Mouse (Mus musculus): Measurements from ENCODE around the gene Rgs16. TPM values are rescaled to one million over a fixed set of nuclear protein-coding genes. Genes with fewer than 3 reads are reported as not detected.

Rgs16 gene
- 1.1 and 1.6 TPM in 2 replicates for polyA plus RNA-seq (2012; rRNA removed)

- no peak for DNase-seq (ENCODE audit: low read depth)
Observed at GRCm38 (mm10) chr1:153740145-153740544, at the start of gene Rgs16. Rgs16 (plus strand) TSS chr1:153740349.

DNA sequence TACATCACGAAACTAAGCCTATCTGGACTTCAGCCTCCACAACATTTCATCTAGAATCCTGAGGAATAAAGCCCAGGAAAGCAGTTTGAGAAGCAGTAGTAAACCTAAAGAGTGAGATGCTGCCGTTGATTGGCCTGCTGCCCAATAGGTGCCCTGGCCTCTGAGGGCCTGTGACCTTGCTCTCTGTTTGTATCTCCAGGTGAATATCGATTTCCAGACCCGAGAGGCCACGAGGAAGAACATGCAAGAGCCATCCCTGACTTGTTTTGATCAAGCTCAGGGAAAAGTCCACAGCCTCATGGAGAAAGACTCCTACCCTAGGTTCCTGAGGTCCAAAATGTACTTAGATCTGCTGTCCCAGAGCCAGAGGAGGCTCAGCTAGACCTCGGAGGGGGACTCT is 47.6 kb upstream of the Rgs16 start:
- no peak for DNase-seq (ENCODE audit: low read depth)

DNA sequence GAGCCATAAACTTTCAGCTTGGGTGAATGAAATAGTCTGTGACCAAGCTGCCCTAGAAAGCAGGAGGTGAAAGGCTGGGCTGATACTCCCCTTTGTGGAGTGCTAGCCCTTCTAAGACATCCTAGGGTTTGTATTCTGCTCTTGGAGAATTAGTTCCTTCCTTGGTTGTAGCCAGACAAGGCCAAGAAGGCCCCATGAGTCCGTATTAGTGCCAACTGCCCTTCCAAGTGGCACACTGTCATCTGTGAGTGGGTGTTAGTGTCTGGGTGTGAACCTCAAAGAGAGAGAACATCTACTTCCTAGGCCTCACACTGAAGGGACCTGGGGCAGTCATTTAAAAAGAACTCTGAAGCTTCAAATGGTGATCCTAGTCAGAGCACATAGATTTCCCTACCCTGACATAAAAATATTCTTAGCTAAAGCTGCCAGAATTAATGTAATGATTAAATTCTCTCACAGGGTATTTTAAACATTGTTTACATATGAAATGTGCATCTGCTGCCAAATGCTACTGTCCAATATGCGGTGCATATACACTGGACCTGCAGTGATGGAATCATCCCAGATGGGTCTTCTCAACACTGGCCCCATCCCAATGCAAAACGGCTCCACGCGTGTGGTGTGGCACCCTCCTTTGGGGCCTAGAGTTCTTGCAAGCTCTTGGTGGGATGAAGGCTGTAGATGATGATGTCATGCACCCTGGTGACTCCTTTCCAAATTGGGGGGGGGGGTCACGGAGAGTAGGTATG is 45.6 kb upstream of the Rgs16 start:
- DNase-seq (ENCODE audit: low read depth) = no peak

GRCm38 (mm10) chr1:153695398-153695797 is 44.8 kb upstream of the Rgs16 start:
- DNase-seq (ENCODE audit: low read depth) = no peak

GRCm38 (mm10) chr1:153696093-153696492 is 44.1 kb upstream of the Rgs16 start:
- no peak for DNase-seq (ENCODE audit: low read depth)

GRCm38 (mm10) chr1:153696541-153696940 is 43.6 kb upstream of the Rgs16 start:
- DNase-seq (ENCODE audit: low read depth) = no peak

GRCm38 (mm10) chr1:153697581-153698251 is 42.4 kb upstream of the Rgs16 start:
- DNase-seq (ENCODE audit: low read depth) = no peak

- DNase-seq (ENCODE audit: low read depth) = no peak
Observed at GRCm38 (mm10) chr1:153698311-153699084, 41.7 kb upstream of the Rgs16 start.

- DNase-seq (ENCODE audit: low read depth) = no peak
Observed at GRCm38 (mm10) chr1:153700448-153701063, 39.6 kb upstream of the Rgs16 start.

- no peak for DNase-seq (ENCODE audit: low read depth)
Observed at GRCm38 (mm10) chr1:153701461-153701860, 38.7 kb upstream of the Rgs16 start.

- no peak for DNase-seq (ENCODE audit: low read depth)
Observed at GRCm38 (mm10) chr1:153702166-153702852, 37.8 kb upstream of the Rgs16 start.

DNA sequence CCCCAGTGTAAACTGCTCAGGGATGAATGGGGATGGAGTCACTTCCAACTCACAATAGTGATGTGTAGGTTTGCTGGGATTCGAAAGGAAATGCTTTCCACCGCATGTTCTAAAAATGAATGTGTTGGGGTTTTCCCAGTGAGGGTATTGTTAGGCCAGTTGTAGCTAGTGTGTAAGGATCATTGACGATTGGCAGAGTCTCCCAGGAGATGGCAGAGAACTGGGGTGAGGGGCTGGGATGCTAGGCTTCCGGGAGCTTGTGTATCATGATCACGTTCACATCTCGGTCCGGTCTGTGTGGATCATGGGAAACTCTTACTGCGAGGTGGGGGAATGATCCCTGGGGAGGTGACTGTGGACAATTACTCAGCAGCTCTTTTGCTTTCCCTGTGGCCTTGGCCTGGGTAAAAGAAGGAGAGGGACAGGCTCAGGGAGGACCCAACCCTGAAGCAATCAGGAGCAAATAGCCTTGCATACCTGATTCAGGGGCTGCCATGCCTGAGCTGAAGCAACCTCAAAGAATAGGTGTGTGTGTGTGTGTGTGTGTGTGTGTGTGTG is 37.2 kb upstream of the Rgs16 start:
- DNase-seq (ENCODE audit: low read depth) = no peak

DNA sequence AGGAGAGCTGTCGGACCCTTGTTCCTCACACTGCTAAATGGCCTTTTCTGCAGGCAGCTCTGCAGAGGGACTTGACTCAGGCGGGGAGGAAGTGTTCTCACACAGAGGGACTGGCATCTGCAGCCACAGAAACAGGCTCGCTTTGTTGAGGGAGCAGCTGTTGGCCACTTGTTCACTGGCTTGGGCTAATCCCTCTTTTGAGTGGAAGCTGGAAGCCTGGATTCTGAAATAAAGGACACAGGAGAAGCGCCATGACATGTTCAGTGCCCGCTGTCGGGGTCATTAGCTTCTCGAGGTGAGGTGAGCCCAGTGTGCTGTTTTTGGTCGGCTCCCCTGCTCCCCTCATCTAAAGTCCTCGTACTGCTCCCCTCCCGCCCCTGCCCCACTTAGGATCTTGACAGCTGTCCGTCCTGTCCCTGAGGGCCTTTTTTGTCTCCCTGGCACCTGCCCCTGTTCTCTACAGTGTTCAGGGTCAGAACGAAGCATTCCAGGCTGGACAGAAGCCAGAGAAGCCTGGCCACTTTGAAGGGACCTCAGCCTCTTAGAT is 36.6 kb upstream of the Rgs16 start:
- DNase-seq (ENCODE audit: low read depth) = no peak

- DNase-seq (ENCODE audit: low read depth) = no peak
Observed at GRCm38 (mm10) chr1:153704174-153704573, 36.0 kb upstream of the Rgs16 start.

- DNase-seq (ENCODE audit: low read depth) = no peak
Observed at GRCm38 (mm10) chr1:153704996-153705395, 35.2 kb upstream of the Rgs16 start.

DNA sequence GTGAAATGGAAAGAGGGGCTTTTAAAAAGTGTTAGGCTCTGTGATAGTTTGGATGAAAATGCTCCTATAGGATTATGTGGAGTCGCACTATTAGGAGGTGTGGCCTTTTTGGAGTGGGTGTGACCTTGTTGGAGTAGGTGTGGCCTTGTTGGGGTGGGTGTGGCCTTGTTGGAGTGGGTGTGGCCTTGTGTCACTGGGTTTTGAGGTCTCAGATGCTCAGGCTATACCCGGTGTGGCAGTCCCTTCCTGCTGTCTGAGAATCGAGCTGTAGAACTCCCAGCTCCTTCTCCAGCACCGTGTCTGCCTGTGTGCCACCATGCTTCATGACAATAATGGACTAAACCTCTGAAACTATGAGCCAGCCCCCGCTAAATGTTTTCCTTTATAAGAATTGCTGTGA is 31.5 kb upstream of the Rgs16 start:
- DNase-seq (ENCODE audit: low read depth) = no peak

DNA sequence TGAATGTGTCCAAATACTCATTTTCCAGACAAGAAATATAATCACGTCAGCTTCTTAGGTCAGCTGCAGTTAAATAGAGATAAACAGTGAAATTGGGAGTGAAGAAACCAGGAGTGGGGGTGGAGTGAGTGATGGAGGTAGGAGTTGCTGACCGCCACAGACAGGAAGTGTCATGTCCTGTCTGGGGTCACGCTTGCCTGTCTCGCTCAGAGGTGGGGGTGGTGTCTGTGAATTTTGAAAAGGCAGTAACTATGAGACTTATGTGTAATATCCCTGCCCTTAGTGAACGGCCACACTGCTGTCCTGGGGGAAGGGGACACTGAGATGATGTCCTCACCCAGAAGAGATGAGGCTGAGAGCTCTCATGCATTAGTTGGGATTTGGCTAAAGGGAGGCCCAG is 30.7 kb upstream of the Rgs16 start:
- DNase-seq (ENCODE audit: low read depth) = no peak

GRCm38 (mm10) chr1:153711544-153712262 is 28.4 kb upstream of the Rgs16 start:
- no peak for DNase-seq (ENCODE audit: low read depth)

- DNase-seq (ENCODE audit: low read depth) = no peak
Observed at GRCm38 (mm10) chr1:153712633-153713032, 27.5 kb upstream of the Rgs16 start.

GRCm38 (mm10) chr1:153717990-153718389 is 22.2 kb upstream of the Rgs16 start:
- DNase-seq (ENCODE audit: low read depth) = no peak

All from gonadal fat pad, adult 2 months (tissue).